Mouse (Mus musculus) liver, postnatal 0 days (tissue): ENCODE results near the gene Cd96. TPM values are rescaled to one million over a fixed set of nuclear protein-coding genes. Genes with fewer than 3 reads are reported as not detected.

Experiments used
- ATAC-seq: fragments of 200-750 bp; cut with Nextera tagmentation; 2 replicates; pipeline ENCODE4 v1.8.0; 2017; ENCODE audit warnings: mild to moderate bottlenecking, moderate library complexity
- DNase-seq: peaks from one replicate; pipeline ENCODE4 v3.0.0-alpha.2; 2016
- H3K27ac ChIP-seq: fragments of 300-500 bp; sonication (generic); 2 replicates; pipeline ENCODE4 v1.5.1; 2014; ENCODE audit warnings: antibody characterized with exemption, moderate library complexity, mild to moderate bottlenecking, low read depth
- H3K27me3 ChIP-seq: fragments of 300-500 bp; sonication (generic); 2 replicates; pipeline ENCODE4 v1.6.1; 2014; ENCODE audit warnings: low read length, control low read depth, mixed read lengths; ENCODE audit not compliant: insufficient read depth
- H3K36me3 ChIP-seq: fragments of 300-500 bp; sonication (generic); replicated peaks from 2 replicates; pipeline ENCODE4 v1.6.1; 2014; ENCODE audit warnings: mild to moderate bottlenecking, control low read depth, low read length, moderate library complexity, mixed read lengths; ENCODE audit not compliant: insufficient read depth
- H3K4me1 ChIP-seq: fragments of 300-500 bp; sonication (generic); 2 replicates; pipeline ENCODE4 v1.6.1; 2014; ENCODE audit warnings: antibody characterized with exemption, mild to moderate bottlenecking, control low read depth; ENCODE audit not compliant: insufficient read depth
- H3K4me2 ChIP-seq: fragments of 300-500 bp; sonication (generic); 2 replicates; pipeline ENCODE4 v1.6.1; 2014; ENCODE audit warnings: low read depth, mild to moderate bottlenecking, low read length, moderate library complexity, mixed read lengths
- H3K4me3 ChIP-seq: fragments of 300-500 bp; sonication (generic); 2 replicates; pipeline ENCODE4 v1.5.1; 2014; ENCODE audit warnings: low read depth, low read length
- H3K9ac ChIP-seq: fragments of 300-500 bp; sonication (generic); replicated peaks from 2 replicates; pipeline ENCODE4 v1.6.1; 2014; ENCODE audit warnings: mild to moderate bottlenecking, moderate library complexity
- H3K9me3 ChIP-seq: fragments of 300-500 bp; sonication (generic); 2 replicates; pipeline ENCODE4 v1.6.1; 2016; ENCODE audit warnings: mild to moderate bottlenecking, control low read depth, low read length, mixed read lengths
- CTCF ChIP-seq: sonication (generic); IDR thresholded peaks from 2 replicates; pipeline ENCODE4 v1.5.1; 2016; ENCODE audit warnings: antibody characterized with exemption, low read depth
- EP300 ChIP-seq: IDR thresholded peaks from 2 replicates; pipeline ENCODE4 v1.6.1; 2016; ENCODE audit warnings: antibody characterized with exemption, low read depth, mild to moderate bottlenecking
- WGBS: fragments of 180-500 bp; shearing (Covaris S2); extraction: QIAGEN DNeasy Blood & Tissue Kit; methylation state at CpG from one replicate; pipeline ENCODE4 v1.1.7; 2014; ENCODE audit not compliant: insufficient replicate concordance; 5-methylcytosine and 5-hydroxymethylcytosine counted together
- polyA plus RNA-seq: library from polyadenylated mRNA; unstranded; fragments of >200 nt; fragmentation: Nextera tagmentation; extraction: Ambion mirVana; gene quantifications from 2 replicates; pipeline ENCODE4 v1.2.1, GENCODE M21; 2015

The Cd96 gene
- polyA plus RNA-seq, 1 experiment from 2014 or later, result 0.20 TPM

DNA sequence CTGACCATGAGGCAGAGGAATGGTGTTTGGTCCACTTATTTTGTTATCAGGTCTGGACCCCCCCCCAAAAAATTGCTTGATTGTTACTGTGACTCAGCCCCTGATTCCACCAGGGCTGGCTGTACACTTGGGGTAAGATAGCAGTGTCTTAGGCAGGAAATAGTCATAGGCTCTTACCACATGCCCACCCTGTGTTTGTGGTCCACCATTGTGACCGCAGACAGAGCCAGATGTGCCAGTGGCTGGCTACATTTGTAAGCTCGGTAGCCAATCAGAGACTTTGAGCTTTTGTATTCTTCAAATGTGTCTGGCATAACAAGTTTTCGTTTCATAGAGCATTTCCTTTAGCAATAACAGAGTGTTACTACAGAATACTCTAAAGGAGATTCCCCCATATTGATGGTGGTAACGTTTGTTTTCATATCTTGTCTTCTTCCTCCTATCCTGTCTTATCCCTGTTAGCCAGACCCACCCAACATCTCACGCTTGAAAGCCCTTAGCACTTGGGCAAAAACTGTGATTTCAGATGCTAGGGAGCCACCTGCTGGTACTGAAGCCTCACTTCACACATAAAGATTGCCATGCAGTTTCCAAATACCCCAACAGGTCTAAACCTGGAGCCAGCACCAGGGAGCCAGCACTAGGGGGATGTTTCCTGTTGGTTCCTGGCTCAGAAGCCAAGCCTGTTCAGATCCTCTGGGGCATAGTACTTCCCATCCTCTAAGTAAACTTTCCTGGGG, 97.7 kb downstream of the Cd96 start:
- Histone ChIP-seq H3K9ac (no peak overlapping the region), H3K36me3 (no peaks in the 10 kb centered on the region), H3K9me3 (no peaks in the 10 kb centered on the region), H3K27me3 (no peaks in the 10 kb centered on the region), H3K4me3 (no peak overlapping the region), H3K27ac (no peak overlapping the region), H3K4me2 (no peak overlapping the region), H3K4me1 (no peaks in the 10 kb centered on the region)
- DNase-seq (peak; percentile 39), ATAC-seq (peak; percentile 63)
- TF ChIP-seq CTCF (peak; percentile 88), EP300 (no peak)
- WGBS, result 30% methylated on average over 5 of the region's 5 CpGs

- H3K4me2 ChIP-seq, result no peak overlapping the region
- H3K4me1 ChIP-seq, result no peaks in the 10 kb centered on the region
- no peak overlapping the region for H3K27ac ChIP-seq
- H3K27me3 ChIP-seq, result no peaks in the 10 kb centered on the region
- H3K9me3 ChIP-seq, result no peaks in the 10 kb centered on the region
- TF ChIP-seq EP300 (no peak), CTCF (no peak)
- no peak for ATAC-seq
- no peak for DNase-seq
- no peak overlapping the region for H3K9ac ChIP-seq
- no peak overlapping the region for H3K4me3 ChIP-seq
- no peaks in the 10 kb centered on the region for H3K36me3 ChIP-seq
- 84% methylated on average over 2 of the region's 2 CpGs for WGBS
These were observed 98.7 kb downstream of the Cd96 start for GRCm38 (mm10) chr16:46021302-46021701.

DNA sequence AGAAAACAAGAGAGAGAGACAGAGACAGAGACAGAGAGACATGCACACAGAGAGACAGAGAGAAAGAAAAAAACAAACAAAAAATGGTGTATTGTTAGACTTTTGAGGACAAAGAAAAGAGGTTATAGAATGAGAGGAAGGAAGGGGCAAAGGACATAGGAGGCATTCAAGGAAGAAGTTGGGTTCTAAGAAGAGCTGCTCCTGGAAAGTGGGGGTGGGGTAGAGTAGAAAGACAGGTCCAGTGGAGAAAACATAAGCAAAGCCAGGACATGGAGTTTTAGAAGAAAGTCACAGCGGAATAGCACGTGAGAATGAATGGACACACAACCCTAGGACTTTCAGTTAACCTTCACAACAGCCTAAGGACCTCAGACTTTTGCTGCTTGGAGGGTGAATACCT, 99.7 kb downstream of the Cd96 start:
- TF ChIP-seq CTCF, result no peak
- TF ChIP-seq EP300, result no peak
- Histone ChIP-seq H3K9ac (no peak overlapping the region), H3K4me3 (no peak overlapping the region), H3K27ac (no peak overlapping the region), H3K27me3 (no peaks in the 10 kb centered on the region), H3K4me2 (no peak overlapping the region), H3K9me3 (no peaks in the 10 kb centered on the region), H3K4me1 (no peaks in the 10 kb centered on the region), H3K36me3 (no peaks in the 10 kb centered on the region)
- ATAC-seq (no peak), DNase-seq (no peak)
- WGBS, result 62% methylated on average over 2 of the region's 2 CpGs

DNA sequence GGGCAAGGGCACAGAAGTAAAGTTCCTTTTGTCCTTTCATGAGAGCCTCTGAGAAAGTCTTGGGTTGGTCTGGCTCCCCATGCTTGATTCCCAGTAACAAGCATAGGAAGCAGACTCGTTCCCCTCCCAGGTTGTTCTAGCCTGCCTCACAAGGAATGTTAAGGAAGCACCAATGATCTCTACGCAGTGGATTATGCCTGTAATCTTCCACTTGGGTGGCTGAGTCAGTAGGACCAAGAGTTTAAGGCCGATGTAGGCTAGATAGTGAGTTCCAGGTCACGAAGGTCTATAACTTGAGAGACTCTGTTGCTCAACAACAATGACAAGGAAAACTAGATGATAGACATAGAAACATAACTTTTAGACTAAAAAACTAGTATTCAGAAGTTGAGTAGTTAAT, 100.3 kb downstream of the Cd96 start:
- Histone ChIP-seq H3K9me3 (no peaks in the 10 kb centered on the region), H3K27me3 (no peaks in the 10 kb centered on the region), H3K27ac (no peak overlapping the region), H3K9ac (no peak overlapping the region), H3K36me3 (no peaks in the 10 kb centered on the region), H3K4me2 (no peak overlapping the region), H3K4me1 (no peaks in the 10 kb centered on the region), H3K4me3 (no peak overlapping the region)
- DNase-seq (no peak), ATAC-seq (no peak)
- 68% methylated on average over 4 of the region's 4 CpGs for WGBS
- TF ChIP-seq CTCF (no peak), EP300 (no peak)

- Histone ChIP-seq H3K4me3 (no peak overlapping the region), H3K9me3 (no peaks in the 10 kb centered on the region), H3K27ac (no peak overlapping the region), H3K4me1 (no peaks in the 10 kb centered on the region), H3K36me3 (no peaks in the 10 kb centered on the region), H3K4me2 (no peak overlapping the region), H3K9ac (no peak overlapping the region), H3K27me3 (no peaks in the 10 kb centered on the region)
- no peak for TF ChIP-seq CTCF
- TF ChIP-seq EP300, result no peak
- DNase-seq (no peak), ATAC-seq (no peak)
- WGBS, result 40% methylated on average over 1 of the region's 1 CpGs
These were observed 100.7 kb downstream of the Cd96 start for GRCm38 (mm10) chr16:46019359-46019758.

GRCm38 (mm10) chr16:46011696-46012095, 108.4 kb downstream of the Cd96 start:
- Histone ChIP-seq H3K27ac (peak overlapping the region; percentile 73), H3K9me3 (peaks cover 4% of the 10 kb centered on the region; the same call in 1 of the 2 replicates), H3K27me3 (no peaks in the 10 kb centered on the region), H3K4me2 (0 out of 2 replicates have a peak overlapping the region, but pooled peaks have one; percentile 86), H3K4me3 (no peak overlapping the region), H3K4me1 (peaks cover 6% of the 10 kb centered on the region), H3K36me3 (no peaks in the 10 kb centered on the region), H3K9ac (no peak overlapping the region)
- DNase-seq (no peak), ATAC-seq (no peak)
- WGBS, result 85% methylated on average over 1 of the region's 1 CpGs
- TF ChIP-seq CTCF (no peak), EP300 (no peak)

DNA sequence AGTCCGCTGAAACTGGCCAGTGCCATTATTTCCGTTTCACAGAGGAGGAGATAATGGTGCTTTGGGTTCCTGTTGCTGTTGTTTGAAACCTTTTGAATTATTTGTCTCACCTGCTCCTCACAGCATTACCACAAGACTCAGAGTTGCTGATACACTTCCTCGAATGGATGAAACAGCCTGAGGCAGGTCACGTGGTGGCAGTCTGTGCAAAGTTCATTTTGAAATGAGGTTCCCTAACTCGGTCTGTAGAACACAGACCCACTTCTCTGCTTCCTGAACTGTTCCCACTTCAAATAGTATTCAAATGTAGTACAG, 109.2 kb downstream of the Cd96 start:
- H3K27ac ChIP-seq, result peak overlapping the region; percentile 73
- H3K36me3 ChIP-seq, result no peaks in the 10 kb centered on the region
- H3K4me3 ChIP-seq, result peak overlapping the region; percentile 64
- 3% methylated on average over 5 of the region's 5 CpGs for WGBS
- H3K27me3 ChIP-seq, result no peaks in the 10 kb centered on the region
- DNase-seq (peak; percentile 34), ATAC-seq (peak; percentile 22; the same call in 1 of the 2 replicates)
- H3K9ac ChIP-seq, result peak overlapping the region; percentile 33; the same call in 1 of the 2 replicates
- peak overlapping the region; percentile 86 for H3K4me2 ChIP-seq
- H3K4me1 ChIP-seq, result peaks cover 6% of the 10 kb centered on the region
- TF ChIP-seq CTCF (no peak), EP300 (0 out of 2 replicates have a peak, but pooled peaks have one; percentile 20)
- H3K9me3 ChIP-seq, result peaks cover 4% of the 10 kb centered on the region; the same call in 1 of the 2 replicates
